Mouse (Mus musculus) stomach, embryonic 16.5 days (tissue): ENCODE results near the gene Casc3. TPM values are rescaled to one million over a fixed set of nuclear protein-coding genes. Genes with fewer than 3 reads are reported as not detected.

Experiments
- ATAC-seq: fragments of 200-750 bp; cut with Nextera tagmentation; 2 replicates; pipeline ENCODE4 v1.8.0; 2017; ENCODE audit warnings: moderate number of reproducible peaks, moderate TSS enrichment; ENCODE audit not compliant: insufficient read depth, low FRiP score
- H3K27ac ChIP-seq: fragments of 300-500 bp; sonication (generic); 2 replicates; pipeline ENCODE4 v1.5.1; 2014; ENCODE audit warnings: low read length
- H3K27me3 ChIP-seq: fragments of 300-500 bp; sonication (generic); 2 replicates; pipeline ENCODE4 v1.6.1; 2014; ENCODE audit warnings: low read length, control low read depth, mixed read lengths; ENCODE audit not compliant: control insufficient read depth, insufficient read depth
- H3K36me3 ChIP-seq: fragments of 300-500 bp; sonication (generic); 2 replicates; pipeline ENCODE4 v1.6.1; 2014; ENCODE audit warnings: low read length; ENCODE audit not compliant: control insufficient read depth, insufficient read depth
- H3K4me1 ChIP-seq: fragments of 300-500 bp; sonication (generic); 2 replicates; pipeline ENCODE4 v1.6.1; 2014; ENCODE audit warnings: low read length, control low read depth, mixed read lengths; ENCODE audit not compliant: control insufficient read depth, insufficient read depth
- H3K4me2 ChIP-seq: fragments of 300-500 bp; sonication (generic); 2 replicates; pipeline ENCODE4 v1.6.1; 2014; ENCODE audit warnings: low read depth, low read length, mixed read lengths
- H3K4me3 ChIP-seq: fragments of 300-500 bp; sonication (generic); replicated peaks from 2 replicates; pipeline ENCODE4 v1.5.1; 2014; ENCODE audit warnings: mild to moderate bottlenecking, low read length
- H3K9ac ChIP-seq: fragments of 300-500 bp; sonication (generic); 2 replicates; pipeline ENCODE4 v1.6.1; 2014; ENCODE audit warnings: low read length
- H3K9me3 ChIP-seq: fragments of 300-500 bp; sonication (generic); replicated peaks from 2 replicates; pipeline ENCODE4 v1.6.1; 2016; ENCODE audit warnings: low read length, control low read depth; ENCODE audit not compliant: control insufficient read depth
- WGBS: fragments of 180-500 bp; shearing (Covaris S2); extraction: QIAGEN DNeasy Blood & Tissue Kit; methylation state at CpG from one replicate; pipeline ENCODE4 v1.1.7; 2014; 5-methylcytosine and 5-hydroxymethylcytosine counted together
- polyA plus RNA-seq: library from polyadenylated mRNA; unstranded; fragments of >200 nt; fragmentation: Nextera tagmentation; extraction: Ambion mirVana; gene quantifications from 2 replicates; pipeline ENCODE4 v1.2.1, GENCODE M21; 2015

Casc3 gene
- polyA plus RNA-seq, 1 experiment from 2014 or later = 26.3 TPM

GRCm38 (mm10) chr11:98776052-98776764 is 28.5 kb upstream of the Casc3 start:
- Histone ChIP-seq H3K4me3 (no peak overlapping the region), H3K27me3 (no peaks in the 10 kb centered on the region), H3K4me1 (peaks cover 51% of the 10 kb centered on the region), H3K9ac (peak overlapping the region; percentile 62), H3K27ac (peak overlapping the region; percentile 96), H3K4me2 (peak overlapping the region; percentile 95), H3K9me3 (no peaks in the 10 kb centered on the region), H3K36me3 (no peaks in the 10 kb centered on the region)
- WGBS = 39% methylated on average over 12 of the region's 12 CpGs
- no peak for ATAC-seq

GRCm38 (mm10) chr11:98776843-98777590 is 27.7 kb upstream of the Casc3 start:
- no peak for ATAC-seq
- H3K36me3 ChIP-seq = no peaks in the 10 kb centered on the region
- no peaks in the 10 kb centered on the region for H3K27me3 ChIP-seq
- H3K27ac ChIP-seq = peak overlapping the region; percentile 96
- peak overlapping the region; percentile 62 for H3K9ac ChIP-seq
- no peak overlapping the region; the same call in 1 of the 2 replicates for H3K4me3 ChIP-seq
- H3K4me2 ChIP-seq = peak overlapping the region; percentile 95
- no peaks in the 10 kb centered on the region for H3K9me3 ChIP-seq
- peaks cover 58% of the 10 kb centered on the region for H3K4me1 ChIP-seq
- 9% methylated on average over 9 of the region's 9 CpGs for WGBS

- Histone ChIP-seq H3K9ac (no peak overlapping the region), H3K27ac (peak overlapping the region; percentile 96), H3K27me3 (no peaks in the 10 kb centered on the region), H3K4me1 (peaks cover 60% of the 10 kb centered on the region), H3K9me3 (no peaks in the 10 kb centered on the region), H3K36me3 (no peaks in the 10 kb centered on the region), H3K4me3 (no peak overlapping the region), H3K4me2 (no peak overlapping the region)
- ATAC-seq = no peak
These were observed 26.8 kb upstream of the Casc3 start for GRCm38 (mm10) chr11:98777888-98778287.

- peak; percentile 15; the same call in 1 of the 2 replicates for ATAC-seq
- Histone ChIP-seq H3K36me3 (no peaks in the 10 kb centered on the region), H3K4me2 (peak overlapping the region; percentile 58; the same call in 1 of the 2 replicates), H3K9ac (peak overlapping the region; percentile 75; the same call in 1 of the 2 replicates), H3K9me3 (no peaks in the 10 kb centered on the region), H3K4me3 (no peak overlapping the region), H3K27ac (peak overlapping the region; percentile 97), H3K27me3 (no peaks in the 10 kb centered on the region), H3K4me1 (peaks cover 57% of the 10 kb centered on the region)
- WGBS = 15% methylated on average over 14 of the region's 14 CpGs
These were observed 22.7 kb upstream of the Casc3 start for GRCm38 (mm10) chr11:98781851-98782512.

DNA sequence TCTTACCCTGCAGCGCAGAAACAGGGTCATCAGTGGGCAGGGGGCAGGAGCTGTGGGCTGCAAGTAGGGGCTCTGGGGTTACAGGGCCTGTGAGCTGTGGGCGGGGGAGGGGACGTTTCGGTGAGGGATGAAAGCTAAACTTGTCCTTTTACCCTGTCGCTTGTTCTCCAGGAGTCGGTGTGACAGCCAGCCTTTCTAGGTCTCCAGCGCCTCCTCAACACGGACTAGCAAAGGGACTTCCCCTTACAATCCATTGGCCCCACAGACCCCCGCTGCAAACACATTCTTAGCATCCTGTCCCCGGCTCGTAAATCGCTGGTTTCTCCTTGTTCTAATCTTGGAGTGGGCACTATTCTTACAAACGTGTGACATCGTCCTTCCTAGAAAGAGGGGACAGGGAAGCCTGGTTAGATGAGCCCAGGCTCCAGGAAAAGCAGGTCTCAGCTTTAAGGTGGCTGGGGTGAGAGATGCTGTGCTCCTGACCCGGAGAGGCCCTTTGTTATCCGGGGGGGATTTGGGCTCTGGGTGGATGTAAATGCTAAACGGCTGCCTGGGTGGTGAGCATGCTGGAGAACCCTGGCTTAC is 22.0 kb upstream of the Casc3 start:
- no peaks in the 10 kb centered on the region for H3K27me3 ChIP-seq

DNA sequence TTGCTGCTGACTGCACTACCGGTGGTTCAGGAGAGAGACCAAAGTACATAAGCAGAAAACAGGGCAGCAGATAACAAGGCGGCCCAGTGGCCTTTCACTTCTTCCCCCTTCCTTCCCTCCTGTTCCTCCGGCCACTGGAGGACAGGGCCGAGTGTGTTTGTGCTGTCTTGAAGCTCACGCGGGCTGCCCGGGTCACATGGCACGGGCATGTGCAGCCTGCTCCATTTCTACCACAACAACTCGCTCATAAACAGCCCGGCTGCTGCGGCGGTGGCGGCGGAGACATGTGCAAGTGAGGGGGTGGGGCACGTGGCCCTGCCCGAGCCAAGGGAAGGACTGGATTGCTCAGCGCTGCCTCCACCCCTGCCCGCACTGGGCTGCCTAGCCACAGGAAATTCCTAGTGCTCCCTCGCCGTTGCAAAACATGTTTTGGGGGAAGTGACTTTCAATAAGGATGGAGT is 21.4 kb upstream of the Casc3 start:
- WGBS = 2% methylated on average over 20 of the region's 20 CpGs
- Histone ChIP-seq H3K27me3 (no peaks in the 10 kb centered on the region), H3K27ac (peak overlapping the region; percentile 97), H3K36me3 (no peaks in the 10 kb centered on the region), H3K4me1 (peaks cover 59% of the 10 kb centered on the region), H3K4me3 (peak overlapping the region; percentile 38), H3K4me2 (peak overlapping the region; percentile 58), H3K9ac (peak overlapping the region; percentile 75), H3K9me3 (no peaks in the 10 kb centered on the region)
- peak; percentile 65; the same call in 1 of the 2 replicates for ATAC-seq

More for the DNA sequence above, 22.0 kb upstream of the Casc3 start:
- peak overlapping the region; percentile 75 for H3K9ac ChIP-seq
- H3K27ac ChIP-seq = peak overlapping the region; percentile 97
- peak overlapping the region; percentile 58 for H3K4me2 ChIP-seq
- ATAC-seq = no peak
- WGBS = 12% methylated on average over 17 of the region's 17 CpGs
- no peaks in the 10 kb centered on the region for H3K36me3 ChIP-seq
- H3K9me3 ChIP-seq = no peaks in the 10 kb centered on the region
- H3K4me1 ChIP-seq = peaks cover 57% of the 10 kb centered on the region
- H3K4me3 ChIP-seq = peak overlapping the region; percentile 38

DNA sequence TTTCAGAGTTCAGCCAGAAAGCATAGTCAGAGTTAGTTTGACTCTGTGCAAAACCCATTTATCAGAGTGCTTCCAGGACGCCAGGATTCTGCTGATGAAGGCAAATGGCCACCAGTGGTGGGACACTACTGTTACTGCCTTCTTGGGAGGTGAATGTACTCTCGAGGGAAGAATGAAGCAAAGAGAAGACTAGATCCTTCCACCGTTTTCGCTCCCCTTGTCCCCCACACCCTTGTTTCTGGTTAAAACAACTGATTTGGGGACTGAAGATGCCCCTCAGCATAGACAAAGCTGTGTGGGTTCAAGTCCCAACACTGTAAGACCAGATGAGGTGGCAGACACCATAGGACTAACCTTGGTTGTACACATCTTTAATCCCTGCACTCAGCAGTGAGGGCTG is 20.6 kb upstream of the Casc3 start:
- no peak overlapping the region for H3K4me2 ChIP-seq
- no peak overlapping the region for H3K4me3 ChIP-seq
- 69% methylated on average over 4 of the region's 4 CpGs for WGBS
- H3K9me3 ChIP-seq = no peaks in the 10 kb centered on the region
- H3K36me3 ChIP-seq = no peaks in the 10 kb centered on the region
- peak overlapping the region; percentile 75; the same call in 1 of the 2 replicates for H3K9ac ChIP-seq
- no peak for ATAC-seq
- no peaks in the 10 kb centered on the region for H3K27me3 ChIP-seq
- peaks cover 60% of the 10 kb centered on the region for H3K4me1 ChIP-seq
- peak overlapping the region; percentile 97 for H3K27ac ChIP-seq

GRCm38 (mm10) chr11:98785214-98785613 is 19.5 kb upstream of the Casc3 start:
- H3K4me3 ChIP-seq = no peak overlapping the region
- H3K4me2 ChIP-seq = 0 out of 2 replicates have a peak overlapping the region, but pooled peaks have one; percentile 49
- no peaks in the 10 kb centered on the region for H3K36me3 ChIP-seq
- peak overlapping the region; percentile 46; the same call in 1 of the 2 replicates for H3K9ac ChIP-seq
- 61% methylated on average over 10 of the region's 10 CpGs for WGBS
- H3K27ac ChIP-seq = peak overlapping the region; percentile 78
- no peaks in the 10 kb centered on the region for H3K9me3 ChIP-seq
- H3K27me3 ChIP-seq = no peaks in the 10 kb centered on the region
- ATAC-seq = no peak
- H3K4me1 ChIP-seq = peaks cover 65% of the 10 kb centered on the region
